Mouse (Mus musculus) lung, embryonic 14.5 days (tissue): Measurements from ENCODE around the gene Resp18. TPM values are rescaled to one million over a fixed set of nuclear protein-coding genes. Genes with fewer than 3 reads are reported as not detected.

ENCODE experiments used
- ATAC-seq: fragments of 200-750 bp; cut with Nextera tagmentation; 2 replicates; pipeline ENCODE4 v1.8.0; 2017; ENCODE audit warnings: mild to moderate bottlenecking, moderate TSS enrichment, moderate library complexity; ENCODE audit not compliant: insufficient read depth
- DNase-seq: peaks from one replicate; pipeline ENCODE4 v3.0.0-alpha.2; 2015
- H3K27ac ChIP-seq: fragments of 300-500 bp; sonication (generic); 2 replicates; pipeline ENCODE4 v1.5.1; 2014; ENCODE audit warnings: low read depth, mild to moderate bottlenecking, moderate library complexity
- H3K27me3 ChIP-seq: fragments of 300-500 bp; sonication (generic); 2 replicates; pipeline ENCODE4 v1.6.1; 2014; ENCODE audit warnings: low read length, control low read depth; ENCODE audit not compliant: insufficient read depth
- H3K36me3 ChIP-seq: fragments of 300-500 bp; sonication (generic); 2 replicates; pipeline ENCODE4 v1.6.1; 2014; ENCODE audit warnings: control low read depth; ENCODE audit not compliant: insufficient read depth
- H3K4me1 ChIP-seq: fragments of 300-500 bp; sonication (generic); 2 replicates; pipeline ENCODE4 v1.6.1; 2014; ENCODE audit warnings: antibody characterized with exemption, control low read depth; ENCODE audit not compliant: insufficient read depth
- H3K4me2 ChIP-seq: fragments of 300-500 bp; sonication (generic); 2 replicates; pipeline ENCODE4 v1.6.1; 2014; ENCODE audit warnings: mild to moderate bottlenecking
- H3K4me3 ChIP-seq: fragments of 300-500 bp; sonication (generic); 2 replicates; pipeline ENCODE4 v1.5.1; 2014; ENCODE audit warnings: low read depth, low read length
- H3K9ac ChIP-seq: fragments of 300-500 bp; sonication (generic); 2 replicates; pipeline ENCODE4 v1.6.1; 2014
- H3K9me3 ChIP-seq: fragments of 300-500 bp; sonication (generic); 2 replicates; pipeline ENCODE4 v1.6.1; 2016; ENCODE audit warnings: low read depth, low read length, control low read depth
- CTCF ChIP-seq: IDR thresholded peaks from 2 replicates; pipeline ENCODE4 v1.5.1; 2016; ENCODE audit warnings: antibody characterized with exemption, low read depth
- WGBS: fragments of 180-500 bp; shearing (Covaris S2); extraction: QIAGEN DNeasy Blood & Tissue Kit; methylation state at CpG from one replicate; pipeline ENCODE4 v1.1.7; 2014; 5-methylcytosine and 5-hydroxymethylcytosine counted together
- polyA plus RNA-seq: library from polyadenylated mRNA; unstranded; fragments of >200 nt; fragmentation: Nextera tagmentation; extraction: Ambion mirVana; gene quantifications from 2 replicates; pipeline ENCODE4 v1.2.1, GENCODE M21; 2014

The Resp18 gene
- polyA plus RNA-seq, 1 experiment from 2014 or later, result not detected

- Histone ChIP-seq H3K4me1 (no peaks in the 10 kb centered on the region), H3K4me2 (no peak overlapping the region), H3K9me3 (no peaks in the 10 kb centered on the region), H3K27me3 (no peaks in the 10 kb centered on the region), H3K4me3 (no peak overlapping the region), H3K36me3 (no peaks in the 10 kb centered on the region), H3K9ac (no peak overlapping the region), H3K27ac (0 out of 2 replicates have a peak overlapping the region, but pooled peaks have one; percentile 32)
- DNase-seq (peak; percentile 36), ATAC-seq (no peak)
- TF ChIP-seq CTCF, result no peak
- WGBS, result 24% methylated on average over 12 of the region's 12 CpGs
These were observed 14.5 kb upstream of the Resp18 start for GRCm38 (mm10) chr1:75292476-75293330.

GRCm38 (mm10) chr1:75291321-75291720 lies 13.1 kb upstream of the Resp18 start:
- Histone ChIP-seq H3K9me3 (no peaks in the 10 kb centered on the region), H3K27ac (no peak overlapping the region), H3K36me3 (no peaks in the 10 kb centered on the region), H3K4me1 (no peaks in the 10 kb centered on the region), H3K4me2 (no peak overlapping the region), H3K4me3 (no peak overlapping the region), H3K27me3 (no peaks in the 10 kb centered on the region), H3K9ac (no peak overlapping the region)
- TF ChIP-seq CTCF, result no peak
- DNase-seq, result no peak
- 82% methylated on average over 8 of the region's 8 CpGs for WGBS
- no peak for ATAC-seq

DNA sequence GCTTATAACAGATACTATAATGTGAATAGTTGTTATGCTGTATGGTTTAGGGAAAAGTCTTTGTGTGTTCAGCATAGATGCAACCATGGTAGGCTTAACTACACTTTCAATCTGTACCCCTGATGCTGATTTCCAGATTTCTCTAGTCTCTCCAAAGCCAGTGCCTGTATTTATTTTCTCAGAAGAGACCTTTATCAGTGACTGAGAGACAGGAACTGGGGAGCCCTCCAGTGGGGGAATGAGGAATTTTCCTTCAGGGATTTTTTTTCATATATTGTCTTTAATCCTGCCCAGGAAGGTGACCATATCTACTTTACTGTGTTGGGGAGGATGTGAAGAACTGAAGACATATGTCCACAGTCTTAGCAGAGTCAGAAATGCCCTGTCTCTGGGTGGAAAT lies 12.4 kb upstream of the Resp18 start:
- ATAC-seq (no peak), DNase-seq (peak; percentile 63)
- Histone ChIP-seq H3K4me2 (no peak overlapping the region), H3K9ac (no peak overlapping the region), H3K27ac (no peak overlapping the region), H3K9me3 (no peaks in the 10 kb centered on the region), H3K4me1 (no peaks in the 10 kb centered on the region), H3K27me3 (no peaks in the 10 kb centered on the region), H3K36me3 (no peaks in the 10 kb centered on the region), H3K4me3 (no peak overlapping the region)
- peak; percentile 44 for TF ChIP-seq CTCF

- no peak for TF ChIP-seq CTCF
- Histone ChIP-seq H3K36me3 (no peaks in the 10 kb centered on the region), H3K27ac (no peak overlapping the region), H3K9me3 (no peaks in the 10 kb centered on the region), H3K9ac (no peak overlapping the region), H3K27me3 (no peaks in the 10 kb centered on the region), H3K4me1 (no peaks in the 10 kb centered on the region), H3K4me2 (no peak overlapping the region), H3K4me3 (no peak overlapping the region)
- WGBS, result 47% methylated on average over 8 of the region's 8 CpGs
- ATAC-seq (no peak), DNase-seq (no peak)
These were observed 11.7 kb upstream of the Resp18 start for GRCm38 (mm10) chr1:75289888-75290431.

- no peak overlapping the region for H3K27ac ChIP-seq
- TF ChIP-seq CTCF, result no peak
- no peaks in the 10 kb centered on the region for H3K36me3 ChIP-seq
- no peaks in the 10 kb centered on the region for H3K9me3 ChIP-seq
- H3K4me2 ChIP-seq, result no peak overlapping the region
- H3K4me3 ChIP-seq, result no peak overlapping the region
- no peaks in the 10 kb centered on the region for H3K4me1 ChIP-seq
- WGBS, result 6% methylated on average over 7 of the region's 7 CpGs
- no peaks in the 10 kb centered on the region for H3K27me3 ChIP-seq
- H3K9ac ChIP-seq, result no peak overlapping the region
- ATAC-seq (no peak), DNase-seq (peak; percentile 8)
These were observed 11.2 kb upstream of the Resp18 start for GRCm38 (mm10) chr1:75289376-75289775.

DNA sequence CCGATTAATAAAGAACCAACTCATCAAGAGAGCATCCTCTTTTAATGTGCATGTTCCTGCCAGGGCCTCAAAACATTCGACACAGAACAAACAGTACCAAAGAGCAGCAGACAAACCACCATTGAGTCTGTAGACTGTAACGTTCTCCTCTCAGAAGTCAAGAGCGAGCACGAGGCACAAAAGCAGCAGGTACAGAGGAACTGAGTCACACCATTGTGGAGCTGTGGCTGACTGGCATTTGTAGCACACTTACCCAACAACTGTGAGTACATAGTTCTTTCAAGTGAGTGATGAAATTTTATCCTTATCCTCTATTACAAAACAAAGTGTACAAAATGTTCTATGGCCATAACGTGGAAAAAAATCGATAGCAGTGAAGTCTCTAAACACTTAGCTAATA lies 6.7 kb upstream of the Resp18 start:
- Histone ChIP-seq H3K36me3 (no peaks in the 10 kb centered on the region), H3K27ac (no peak overlapping the region), H3K9me3 (no peaks in the 10 kb centered on the region), H3K4me1 (no peaks in the 10 kb centered on the region), H3K27me3 (no peaks in the 10 kb centered on the region), H3K4me2 (no peak overlapping the region), H3K9ac (no peak overlapping the region), H3K4me3 (no peak overlapping the region)
- no peak for TF ChIP-seq CTCF
- no peak for DNase-seq
- 80% methylated on average over 7 of the region's 7 CpGs for WGBS
- no peak for ATAC-seq

DNA sequence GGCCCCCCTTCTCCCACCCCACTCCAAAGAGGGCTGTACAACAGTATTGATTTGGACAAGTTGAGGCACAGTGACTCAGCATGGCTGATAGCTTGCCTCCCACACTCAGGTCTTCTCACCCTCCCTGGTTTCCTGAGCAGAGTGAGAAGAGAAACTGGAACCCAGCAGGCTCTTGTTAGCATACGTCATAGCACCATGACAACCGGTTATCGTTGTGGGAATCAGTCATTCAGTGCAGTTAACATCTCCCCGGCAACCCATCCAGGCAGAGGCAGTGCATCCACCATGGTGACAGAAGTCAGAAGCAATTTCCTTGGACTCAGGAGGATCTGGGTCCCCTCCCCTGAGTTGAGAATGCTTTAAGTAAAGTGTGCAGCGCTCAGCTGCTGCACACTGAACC lies 4.8 kb upstream of the Resp18 start:
- Histone ChIP-seq H3K4me2 (no peak overlapping the region), H3K4me3 (no peak overlapping the region), H3K36me3 (no peaks in the 10 kb centered on the region), H3K27ac (no peak overlapping the region), H3K9ac (no peak overlapping the region), H3K4me1 (no peaks in the 10 kb centered on the region), H3K9me3 (no peaks in the 10 kb centered on the region), H3K27me3 (peaks cover 7% of the 10 kb centered on the region; the same call in 1 of the 2 replicates)
- no peak for DNase-seq
- WGBS, result 73% methylated on average over 5 of the region's 5 CpGs
- ATAC-seq, result no peak
- no peak for TF ChIP-seq CTCF
